Mouse (Mus musculus) brain, embryonic 14.5 days (tissue): ENCODE data around the gene Acot3. TPM values are rescaled to one million over a fixed set of nuclear protein-coding genes. Genes with fewer than 3 reads are reported as not detected.
"Not testable (repeated sequence)": the region's sequence is repeated elsewhere in the genome, so short reads cannot be mapped to it uniquely, and the experiment has no call there.

Experiments used
- DNase-seq: peaks from one replicate; pipeline ENCODE4 v3.0.0-alpha.2; 2011; ENCODE audit warnings: low read depth
- CTCF ChIP-seq: fragments of 200-500 bp; IDR thresholded peaks from 2 replicates; pipeline ENCODE4 v1.5.1; 2012; ENCODE audit warnings: inconsistent platforms, mild to moderate bottlenecking, moderate library complexity, borderline replicate concordance; ENCODE audit not compliant: insufficient read depth, insufficient read length; ENCODE audit errors: extremely low read depth
- POLR2A ChIP-seq: fragments of 200-500 bp; IDR thresholded peaks from 2 replicates; pipeline ENCODE4 v1.6.1; 2012; ENCODE audit warnings: mild to moderate bottlenecking, inconsistent platforms, borderline replicate concordance; ENCODE audit not compliant: poor library complexity, insufficient read depth, insufficient read length, severe bottlenecking; ENCODE audit errors: extremely low read depth
- polyA plus RNA-seq: library from polyadenylated mRNA; depleted of rRNA; stranded (reverse); fragments of >200 nt; gene quantifications from 2 replicates; pipeline ENCODE4 v1.2.3, GENCODE M21; 2012; rRNA removed

Acot3 gene
- 0.21 and 0.36 TPM in 2 replicates for polyA plus RNA-seq

- TF ChIP-seq CTCF (no peak), POLR2A (no peak)
Measured at GRCm38 (mm10) chr12:84051937-84052474, at the start of gene Acot3. Gene Acot3, plus strand, starts transcription at chr12:84052144.

GRCm38 (mm10) chr12:84003866-84004265 is 48.1 kb upstream of the Acot3 start:
- no peak for TF ChIP-seq CTCF
- TF ChIP-seq POLR2A, result no peak
- no peak for DNase-seq

More at GRCm38 (mm10) chr12:84051937-84052474, at the start of gene Acot3:
- DNase-seq, result no peak

GRCm38 (mm10) chr12:84008251-84008650 is 43.7 kb upstream of the Acot3 start:
- TF ChIP-seq POLR2A, result no peak
- no peak for TF ChIP-seq CTCF
- DNase-seq, result no peak

DNA sequence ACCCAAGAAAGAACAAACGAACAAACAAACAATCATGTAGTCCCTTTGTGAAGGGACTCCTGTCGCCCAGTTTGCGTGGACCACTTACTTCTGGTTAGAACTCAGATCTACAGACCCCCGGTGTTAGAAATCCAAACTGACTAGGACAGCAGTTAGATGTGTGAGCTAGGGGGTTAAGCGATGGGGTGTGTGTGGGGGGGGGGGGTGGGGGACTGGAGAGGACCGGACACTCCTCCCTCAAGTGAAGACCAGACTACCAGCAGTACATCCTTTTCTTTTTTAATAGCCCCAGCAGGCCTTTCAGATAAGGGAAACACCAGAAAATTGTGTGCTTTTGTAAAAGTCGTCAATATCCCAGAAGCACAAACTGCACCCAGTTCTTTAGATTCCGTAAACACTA is 43.2 kb upstream of the Acot3 start:
- DNase-seq, result no peak
- TF ChIP-seq POLR2A (no peak), CTCF (no peak)

GRCm38 (mm10) chr12:84009171-84009965 is 42.6 kb upstream of the Acot3 start, which contains the start of gene Acot1:
Gene Acot1, plus strand, starts transcription at chr12:84009490.
- DNase-seq, result peak; percentile 95

- DNase-seq, result peak; percentile 14
- TF ChIP-seq CTCF, result no peak
- no peak for TF ChIP-seq POLR2A
Measured at GRCm38 (mm10) chr12:84010201-84010600, 41.7 kb upstream of the Acot3 start.

DNA sequence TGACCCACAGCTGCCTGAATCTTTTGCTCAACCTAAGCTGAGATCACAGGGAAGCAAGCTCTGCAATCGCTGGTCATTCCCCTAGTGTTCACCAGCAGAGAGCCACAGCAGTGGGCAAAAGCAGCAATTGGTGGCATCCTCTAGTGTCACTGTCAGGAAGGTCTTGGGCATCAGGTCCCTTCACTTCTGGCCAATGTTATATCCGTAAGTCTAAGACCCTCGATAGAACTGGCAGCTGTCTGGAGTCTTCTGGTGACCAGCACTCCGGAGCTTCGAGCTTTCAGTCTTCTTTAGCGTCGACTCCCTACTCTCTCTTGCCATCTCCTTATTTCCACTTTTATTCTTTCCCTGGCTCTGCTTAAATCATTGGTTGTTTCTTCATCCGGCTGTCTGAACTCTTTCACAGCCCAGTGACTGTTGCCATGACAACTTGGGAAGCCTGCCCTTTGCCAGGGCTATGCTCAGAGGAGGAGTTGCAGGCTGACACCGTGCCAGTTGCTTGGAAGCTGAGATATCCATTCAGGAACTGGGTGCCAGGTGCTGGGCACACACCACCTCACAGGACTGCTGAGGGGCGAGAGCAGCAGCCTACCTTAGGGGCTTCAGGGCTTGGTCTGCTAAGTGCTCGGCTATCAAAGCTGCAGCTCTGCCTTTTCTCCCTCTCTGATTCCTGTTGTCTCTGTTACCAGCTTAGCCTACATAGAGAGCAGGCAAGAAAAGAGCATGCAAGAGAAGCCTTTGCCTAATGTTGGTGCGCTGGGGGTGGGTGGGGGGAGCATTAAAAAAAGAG is 40.5 kb upstream of the Acot3 start:
- peak; percentile 96 for DNase-seq
- TF ChIP-seq CTCF (0 out of 2 replicates have a peak, but pooled peaks have one; percentile 1), POLR2A (no peak)

GRCm38 (mm10) chr12:84013130-84013529 is 38.8 kb upstream of the Acot3 start:
- DNase-seq, result no peak
- TF ChIP-seq POLR2A (no peak), CTCF (peak; percentile 40; the same call in 1 of the 2 replicates)

- no peak for DNase-seq
- TF ChIP-seq POLR2A (no peak), CTCF (no peak)
Measured at GRCm38 (mm10) chr12:84013701-84014100, 38.2 kb upstream of the Acot3 start.

DNA sequence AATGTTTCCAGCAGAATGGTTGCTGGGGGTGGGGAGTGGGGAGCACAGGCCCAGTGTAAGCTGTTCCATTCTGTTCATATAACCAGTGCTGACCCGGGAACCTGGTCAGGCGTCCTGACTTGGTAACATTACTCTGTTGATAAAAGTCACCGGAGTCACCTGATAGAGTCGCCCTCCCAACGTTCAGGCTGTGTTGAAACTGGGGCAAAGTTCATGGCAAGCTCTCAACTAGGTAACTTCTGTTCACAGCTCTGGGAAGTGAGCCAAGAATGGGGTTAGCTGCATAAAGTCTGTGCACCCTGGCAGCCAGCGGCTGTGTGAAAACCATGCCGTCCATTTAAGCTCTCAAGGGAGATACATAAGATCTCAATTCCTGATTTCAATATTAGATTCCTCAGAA is 31.4 kb upstream of the Acot3 start:
- DNase-seq, result peak; percentile 70

- not testable (repeated sequence) for DNase-seq
Measured at GRCm38 (mm10) chr12:84022266-84022665, 29.7 kb upstream of the Acot3 start.
